Mouse (Mus musculus): ENCODE measurements around the gene Glipr2.

DNA sequence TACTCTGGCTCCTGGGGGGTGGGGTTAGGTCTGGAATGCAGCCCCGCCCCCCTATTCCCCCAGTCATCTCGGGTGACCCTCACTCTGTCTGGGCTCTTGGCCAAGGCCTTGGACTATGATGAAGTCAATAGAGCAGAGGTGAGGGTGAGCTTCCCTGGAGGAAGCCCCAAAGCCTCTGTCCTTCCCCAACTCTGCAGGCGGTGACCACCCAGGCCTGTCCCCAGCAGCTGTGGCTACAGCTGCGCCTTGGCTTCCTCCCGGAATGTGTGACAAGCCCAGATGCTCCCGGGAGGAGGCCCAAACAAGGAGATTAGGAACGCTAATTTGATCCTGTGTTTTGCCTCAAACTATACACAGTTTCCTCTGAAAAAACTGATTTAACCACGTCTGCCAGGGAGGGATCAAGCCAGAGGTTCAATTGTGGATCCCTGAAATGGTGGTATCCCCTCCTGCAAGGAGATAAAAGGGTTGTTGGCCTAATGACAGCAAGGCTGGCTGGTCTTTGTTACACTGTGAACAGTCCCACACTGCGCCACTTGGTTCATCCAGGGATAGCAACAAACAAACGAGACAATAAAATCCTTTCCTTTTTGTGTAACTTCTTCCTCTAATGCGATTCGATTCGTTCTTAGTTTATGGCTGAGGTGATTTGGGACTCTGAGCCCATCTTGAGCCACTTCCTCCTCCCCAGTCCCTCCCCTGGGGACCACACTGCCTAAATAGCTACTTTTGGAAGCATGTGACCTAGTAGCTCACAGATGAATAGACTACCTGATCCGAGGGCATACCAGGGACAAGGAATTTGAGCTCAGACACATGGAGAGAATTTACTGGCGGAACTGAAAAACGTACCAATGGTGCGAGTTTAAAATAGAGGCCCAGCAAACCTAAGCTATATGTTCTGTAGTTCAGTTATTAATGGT is 21.6 kb downstream of the Glipr2 start:
- TF ChIP-seq CTCF (IDR thresholded peaks at IDR 0.05; ENCODE audit: low read depth, low read length) (no peak), POLR2A (IDR thresholded peaks at IDR 0.05; ENCODE audit: insufficient read depth, low read length) (no peak), EP300 (IDR thresholded peaks at IDR 0.05; ENCODE audit: insufficient read depth, low read depth, low read length) (0 out of 2 replicates have a peak, but pooled peaks have one; percentile 43)
